Mouse (Mus musculus): ENCODE results near the gene Tead3. TPM values are rescaled to one million over a fixed set of nuclear protein-coding genes. Genes with fewer than 3 reads are reported as not detected.

Gene Tead3
- 0.21 TPM for total RNA-seq (2023)

GRCm38 (mm10) chr17:28350466-28351352 lies at the start of gene Tead3:
TSS of gene Tead3 (minus strand) at chr17:28350817.

GRCm38 (mm10) chr17:28365122-28365521 lies 14.5 kb upstream of the Tead3 start, which contains the start of gene Tulp1:
TSS of gene Tulp1 (minus strand) at chr17:28365222.

GRCm38 (mm10) chr17:28328366-28328928 lies 22.2 kb downstream of the Tead3 start, which contains the start of gene Rpl10a:
TSS of gene Rpl10a (plus strand) at chr17:28328471.

GRCm38 (mm10) chr17:28313212-28313879 lies 37.3 kb downstream of the Tead3 start, which contains the start of gene Fance:
TSS of gene Fance (plus strand) at chr17:28313519.

Other genes with a start within 250 kb of the Tead3 start
- gene Scube3, start 208.7 kb downstream of the Tead3 start, total RNA-seq (2023): not detected
- gene Zfp523, start 173.7 kb downstream of the Tead3 start, total RNA-seq (2023): 16.7 TPM
- 145 TPM for gene Def6, start 143.0 kb downstream of the Tead3 start, total RNA-seq (2023)
- 29.2 TPM for gene Ppard, start 118.1 kb downstream of the Tead3 start, total RNA-seq (2023)
- 33.7 TPM for gene Fance, start 37.3 kb downstream of the Tead3 start, total RNA-seq (2023)
- gene Rpl10a, start 22.3 kb downstream of the Tead3 start, total RNA-seq (2023): 2,114 TPM
- 1.3 TPM for gene Tulp1, start 14.4 kb upstream of the Tead3 start, total RNA-seq (2023)
- gene Fkbp5, start 166.7 kb upstream of the Tead3 start, total RNA-seq (2023): 33.0 TPM
- not detected for gene Armc12, start 180.0 kb upstream of the Tead3 start, total RNA-seq (2023)
- gene Clpsl2, start 198.6 kb upstream of the Tead3 start, total RNA-seq (2023): not detected
- 8.8 TPM for gene Clps, start 209.9 kb upstream of the Tead3 start, total RNA-seq (2023)
- not detected for gene Lhfpl5, start 224.8 kb upstream of the Tead3 start, total RNA-seq (2023)

Measured in CD8-positive naive resting alpha-beta T cell, adult 57 days (primary cell).